Mouse (Mus musculus) common myeloid progenitor, adult 5-6 weeks (primary cell): ENCODE data around the gene Fam83c. TPM values are rescaled to one million over a fixed set of nuclear protein-coding genes. Genes with fewer than 3 reads are reported as not detected.

Experiments
- ATAC-seq: replicated peaks from 2 replicates; pipeline ENCODE4 v1.8.0; 2016; ENCODE audit warnings: low read depth, mild to moderate bottlenecking, moderate TSS enrichment, inconsistent platforms; ENCODE audit not compliant: poor library complexity, severe bottlenecking
- total RNA-seq: library from RNA; stranded (forward); fragments of 200-1000, 187-1606 nt; gene quantifications from 2 replicates; pipeline ENCODE4 v1.2.3, GENCODE M21; 2017

The Fam83c gene
- total RNA-seq, 1 experiment from 2014 or later, result not detected

GRCm38 (mm10) chr2:155830841-155831240 lies 3.8 kb downstream of the Fam83c start:
- no peak for ATAC-seq

- peak; percentile 94 for ATAC-seq
These were observed 7.8 kb downstream of the Fam83c start, which contains the start of gene Eif6 for GRCm38 (mm10) chr2:155826630-155827424. Gene Eif6 (minus strand): TSS chr2:155826925.

DNA sequence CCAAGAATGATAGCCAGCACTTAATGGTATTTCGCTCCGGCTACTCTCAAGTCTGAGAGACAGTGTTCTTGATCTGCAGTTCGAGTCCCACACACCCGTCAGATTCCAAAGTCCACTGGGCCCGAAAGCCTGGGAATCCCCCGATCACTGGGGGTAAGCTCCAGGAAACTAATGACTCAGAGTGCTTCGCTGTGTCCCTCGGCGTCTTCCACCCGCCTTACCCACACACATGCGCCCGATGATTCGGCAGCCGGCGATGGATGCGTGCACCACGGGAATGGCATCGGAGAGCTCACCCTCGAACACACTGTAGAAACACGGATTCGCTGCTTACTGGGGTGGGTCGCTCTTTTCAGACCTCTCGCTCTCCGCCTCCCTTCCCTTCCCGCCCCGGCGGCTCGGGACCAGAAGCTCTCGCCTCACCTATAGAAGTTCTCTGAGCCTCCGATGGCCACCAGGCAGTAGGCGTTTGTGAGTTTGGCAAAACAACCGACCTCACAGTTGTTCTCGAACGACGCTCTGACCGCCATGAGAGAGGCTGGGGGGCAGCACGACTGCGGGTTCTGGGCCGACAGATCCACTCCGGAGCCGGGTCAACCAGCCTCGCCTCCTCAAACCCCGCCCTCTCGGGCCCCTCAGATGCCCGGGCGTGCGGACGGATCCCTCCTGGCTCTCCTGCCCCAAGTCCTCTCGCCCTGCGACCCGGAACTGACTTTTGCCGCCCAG lies 8.6 kb downstream of the Fam83c start:
- ATAC-seq, result peak; percentile 7; the same call in 1 of the 2 replicates

DNA sequence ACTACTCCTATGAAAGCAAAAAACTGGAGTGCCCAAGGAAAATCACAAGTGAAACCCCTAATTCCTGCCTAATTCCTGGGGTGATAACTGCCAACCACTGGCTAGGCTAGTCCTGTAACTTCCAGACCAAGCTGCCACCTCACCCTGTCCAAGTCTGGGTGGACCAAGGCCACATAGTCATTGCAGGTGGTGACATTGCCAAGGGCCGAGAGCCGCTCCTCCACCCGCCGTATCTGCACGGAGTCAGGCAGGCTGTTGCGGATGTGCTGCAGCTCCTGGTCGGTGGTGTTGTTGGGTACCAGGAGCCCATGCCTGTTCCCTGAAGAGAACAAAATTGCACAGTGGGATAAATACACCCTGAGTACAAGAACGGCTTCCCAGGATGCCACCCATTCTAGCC lies 10.9 kb downstream of the Fam83c start:
- no peak for ATAC-seq

- no peak for ATAC-seq
These were observed 13.9 kb downstream of the Fam83c start for GRCm38 (mm10) chr2:155820779-155821178.

DNA sequence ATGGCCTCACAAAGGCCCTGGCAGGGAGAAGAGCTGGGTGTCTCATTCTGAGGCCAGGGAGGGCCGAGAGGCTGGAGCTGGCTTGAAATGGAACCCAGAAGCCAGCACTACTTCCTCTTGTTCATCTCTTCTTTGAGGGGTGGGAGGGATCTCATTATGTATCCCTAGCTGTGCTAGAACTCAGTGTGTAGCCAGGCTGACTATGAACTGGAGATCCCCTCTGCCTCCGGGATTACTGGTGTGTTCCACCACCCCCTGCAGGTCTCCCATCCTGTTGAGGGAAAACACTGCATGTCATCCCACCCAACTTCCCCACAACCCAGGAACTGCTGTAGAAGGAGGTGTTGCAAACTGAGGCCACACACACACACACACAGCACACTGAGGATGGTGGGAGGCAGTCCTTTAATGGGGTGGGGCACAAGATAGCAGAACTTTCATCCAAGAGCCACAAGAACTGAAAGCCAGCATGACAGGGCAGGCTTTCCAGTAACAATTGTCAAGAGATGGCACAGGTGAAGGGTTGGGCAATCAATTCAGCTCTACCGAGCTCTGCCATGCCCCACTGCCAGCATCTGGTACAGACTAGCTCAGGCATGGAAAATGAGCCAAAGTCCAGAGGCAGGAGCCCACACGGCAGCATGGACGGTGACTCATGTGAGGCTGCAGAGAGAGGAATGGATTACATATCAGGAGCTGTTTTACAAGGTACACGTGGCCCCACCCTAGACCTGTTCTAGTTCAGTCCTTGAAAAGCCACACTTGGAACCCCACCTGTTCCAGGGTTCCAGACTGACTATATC lies 15.0 kb downstream of the Fam83c start:
- peak; percentile 10 for ATAC-seq

DNA sequence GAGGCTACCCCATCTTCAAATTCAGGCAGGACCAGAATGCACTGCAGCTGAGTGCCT lies 15.4 kb downstream of the Fam83c start, which contains the start of gene BC029722:
TSS of gene BC029722 (minus strand) at position 35 of the 57 bp plus-strand sequence.
- ATAC-seq, result no peak

- peak; percentile 95 for ATAC-seq
These were observed 15.9 kb downstream of the Fam83c start for GRCm38 (mm10) chr2:155818596-155819391.

- ATAC-seq, result no peak
These were observed 17.1 kb downstream of the Fam83c start for GRCm38 (mm10) chr2:155817301-155818245.

GRCm38 (mm10) chr2:155816179-155816578 lies 18.5 kb downstream of the Fam83c start:
- ATAC-seq, result no peak

- ATAC-seq, result no peak
These were observed 19.8 kb downstream of the Fam83c start for GRCm38 (mm10) chr2:155814829-155815228.

DNA sequence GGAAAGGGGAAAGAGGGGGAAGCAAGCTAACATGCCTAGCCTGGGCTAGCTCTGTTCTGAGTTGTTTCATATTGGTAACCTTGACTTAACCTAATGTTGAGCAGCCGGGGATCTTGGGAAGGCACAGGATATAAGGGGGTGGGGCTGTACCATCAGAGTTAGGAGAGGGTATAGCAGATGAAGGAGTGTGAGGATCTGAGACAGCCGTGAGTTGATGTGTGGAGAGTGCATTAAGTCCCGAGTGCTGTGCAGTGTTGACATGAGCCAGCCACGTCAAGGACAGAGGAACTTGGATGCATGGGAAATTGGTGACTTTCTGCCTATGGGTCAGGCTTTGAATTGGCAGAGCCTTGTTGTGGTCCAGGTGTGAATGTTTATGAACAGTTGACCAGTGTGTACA lies 22.0 kb downstream of the Fam83c start:
- ATAC-seq, result no peak

- ATAC-seq, result peak; percentile 82
These were observed 22.7 kb downstream of the Fam83c start for GRCm38 (mm10) chr2:155811821-155812396.

DNA sequence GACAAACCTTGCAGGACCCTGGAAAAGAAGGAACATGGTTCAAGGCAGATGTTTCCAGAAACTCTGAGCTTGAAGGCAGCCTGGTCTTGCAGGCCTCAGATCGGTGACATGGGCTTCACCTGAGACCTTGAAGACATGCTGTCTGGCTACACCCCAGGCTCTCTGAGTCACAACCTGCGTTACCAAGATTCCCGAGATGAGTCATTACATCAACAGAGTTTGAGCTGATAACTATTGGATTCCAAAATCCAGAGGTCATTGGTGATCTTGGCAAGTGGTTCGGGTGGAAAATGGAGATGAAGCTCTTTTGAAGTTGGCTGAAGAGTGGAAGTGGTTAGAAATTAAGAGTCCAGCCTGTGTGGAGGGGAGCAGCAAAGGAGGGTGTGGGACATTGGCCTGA lies 25.0 kb downstream of the Fam83c start:
- no peak for ATAC-seq

DNA sequence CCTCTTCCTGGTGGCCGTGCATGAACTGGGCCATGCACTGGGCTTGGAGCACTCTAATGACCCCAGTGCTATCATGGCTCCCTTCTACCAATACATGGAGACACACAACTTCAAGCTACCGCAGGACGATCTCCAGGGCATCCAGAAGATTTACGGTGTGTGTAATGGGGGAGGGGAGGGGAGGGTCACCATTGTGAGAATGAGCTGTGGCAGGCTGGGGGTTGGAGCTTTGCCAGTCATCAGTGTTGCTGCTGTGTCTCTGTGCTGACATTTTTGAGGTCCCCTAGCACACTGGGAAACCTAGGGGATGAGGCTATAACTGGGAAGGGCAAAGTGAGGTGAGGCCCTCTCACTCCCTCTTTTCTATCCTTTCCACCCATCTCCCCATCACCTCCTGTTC lies 27.2 kb downstream of the Fam83c start:
- ATAC-seq, result no peak

- ATAC-seq, result no peak
These were observed 28.1 kb downstream of the Fam83c start for GRCm38 (mm10) chr2:155806548-155806947.

DNA sequence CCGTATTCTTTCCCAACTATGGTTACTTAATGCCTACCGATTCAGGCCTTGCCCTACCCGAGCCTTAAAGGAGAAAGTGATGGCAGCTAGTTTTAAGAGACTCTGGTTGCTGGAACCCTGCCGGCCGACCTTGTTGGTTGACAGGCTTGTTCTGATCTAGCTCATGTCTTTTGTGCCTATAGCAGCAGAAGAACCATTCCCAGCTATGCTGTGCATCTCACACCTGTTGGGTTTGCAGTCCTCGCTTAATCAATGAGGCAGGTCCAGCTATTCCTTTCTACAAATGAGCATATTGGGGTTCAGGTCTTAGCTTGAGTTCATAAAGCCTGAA lies 28.8 kb downstream of the Fam83c start:
- ATAC-seq, result no peak

DNA sequence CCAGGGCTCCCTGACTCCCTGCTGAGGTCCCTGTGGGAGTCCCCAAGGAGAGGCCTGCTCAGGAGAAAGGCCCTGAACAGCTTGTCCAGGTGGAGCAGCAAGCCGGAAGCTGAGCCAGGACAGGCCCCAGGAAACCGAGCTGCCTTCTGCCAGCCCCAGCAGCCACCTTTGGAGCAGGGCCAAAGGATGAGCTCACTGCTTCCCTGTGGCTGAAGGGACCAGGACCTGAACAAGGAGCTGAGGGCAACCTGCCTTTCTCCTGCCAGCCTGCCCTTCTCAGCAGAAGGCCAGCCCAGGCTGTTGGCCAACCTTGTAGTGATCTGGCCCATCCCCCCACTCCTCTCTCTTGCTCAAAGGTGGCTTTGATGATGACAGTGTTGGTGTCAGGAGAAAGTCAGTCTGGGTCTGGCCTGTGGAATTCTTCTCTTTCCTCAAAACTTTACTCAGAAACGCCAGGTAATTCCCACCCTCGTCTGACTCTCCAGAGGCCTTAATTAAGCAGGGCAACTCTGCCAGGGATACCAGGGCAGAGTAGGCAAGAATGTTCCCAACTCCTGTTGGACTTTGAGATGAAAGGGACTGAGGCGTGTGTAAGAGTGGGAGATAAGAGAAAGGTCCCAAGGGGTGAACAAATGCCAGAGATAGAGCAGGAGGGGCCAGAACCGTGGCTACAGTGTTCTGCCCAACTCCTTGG lies 29.3 kb downstream of the Fam83c start:
- no peak for ATAC-seq
